Mouse (Mus musculus): Measurements from ENCODE around the gene Slc40a1. TPM values are rescaled to one million over a fixed set of nuclear protein-coding genes. Genes with fewer than 3 reads are reported as not detected.

The Slc40a1 gene
- polyA plus RNA-seq, 1 experiment from 2014 or later = 26.5 TPM

DNA sequence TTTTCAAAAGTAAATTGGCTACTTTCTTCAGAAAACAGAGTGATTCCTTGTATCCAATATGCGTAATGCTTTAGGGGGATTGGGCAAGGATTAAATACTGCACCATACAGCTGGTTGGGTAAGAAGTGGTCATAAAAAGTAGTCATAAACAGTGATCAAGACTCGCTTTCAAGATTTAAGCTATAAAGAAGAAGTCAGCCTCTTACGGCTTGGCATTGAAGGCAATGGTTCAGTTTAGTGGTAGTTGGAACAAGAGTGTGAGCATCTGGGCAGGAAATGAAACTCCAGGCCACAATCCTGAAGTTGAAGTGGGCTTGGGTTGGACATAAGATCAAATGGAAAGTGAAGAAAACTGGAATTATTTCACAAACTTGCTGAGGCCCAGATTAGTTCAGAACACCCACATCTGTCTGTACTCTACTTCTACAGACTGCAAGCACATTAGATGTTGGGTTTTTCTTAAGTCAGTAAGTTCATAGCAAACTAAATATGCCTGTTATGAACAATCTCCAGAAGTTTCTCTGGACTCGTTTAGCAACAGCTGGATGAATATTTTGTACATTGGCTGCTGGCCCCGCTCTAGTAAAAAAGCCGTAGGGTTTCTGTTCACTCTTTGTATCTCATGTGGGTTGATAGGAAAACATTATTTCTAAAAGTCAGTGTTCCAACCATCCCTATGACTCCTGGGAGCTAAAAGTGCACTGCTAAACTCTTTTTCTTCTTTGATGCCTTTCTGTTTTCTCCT, 32.0 kb downstream of the Slc40a1 start:
- H3K4me1 ChIP-seq (replicated peaks; ENCODE audit: control insufficient read depth, insufficient read depth, low read length) = no peaks in the 10 kb centered on the region
- H3K27ac ChIP-seq (ENCODE audit: low read length) = no peak overlapping the region
- H3K36me3 ChIP-seq (ENCODE audit: control insufficient read depth, insufficient read depth) = no peaks in the 10 kb centered on the region
- H3K4me2 ChIP-seq (ENCODE audit: low read length) = no peak overlapping the region
- H3K4me3 ChIP-seq (replicated peaks; ENCODE audit: low read length) = no peak overlapping the region
- H3K9me3 ChIP-seq (ENCODE audit: control insufficient read depth, low read length) = no peaks in the 10 kb centered on the region
- no peak for ATAC-seq
- no peaks in the 10 kb centered on the region for H3K27me3 ChIP-seq (replicated peaks; ENCODE audit: control insufficient read depth, insufficient read depth, low read length)
- WGBS = 89% methylated on average over 6 of the region's 6 CpGs
- H3K9ac ChIP-seq (replicated peaks; ENCODE audit: low read depth, low read length) = no peak overlapping the region

DNA sequence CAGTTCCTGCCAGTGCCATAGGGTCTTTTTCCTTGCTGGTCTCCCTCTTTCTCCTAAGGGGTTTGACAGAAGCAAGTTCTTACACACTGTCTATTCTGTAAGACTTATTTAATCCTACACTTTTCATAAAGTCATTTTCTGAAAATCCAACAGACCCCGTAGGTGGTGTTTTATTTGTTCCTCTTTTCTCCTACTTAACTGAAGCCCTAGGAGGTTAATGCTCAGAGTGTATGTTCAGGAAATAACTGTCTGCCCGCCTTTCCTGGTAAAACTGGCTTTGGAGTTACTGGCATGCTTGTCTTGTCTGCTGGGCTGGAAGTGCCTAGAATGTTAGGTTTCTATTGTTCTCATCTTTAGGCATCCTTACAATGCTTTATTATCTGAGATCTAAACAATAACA, 34.3 kb downstream of the Slc40a1 start:
- H3K4me3 ChIP-seq (replicated peaks; ENCODE audit: low read length) = no peak overlapping the region
- no peaks in the 10 kb centered on the region for H3K27me3 ChIP-seq (replicated peaks; ENCODE audit: control insufficient read depth, insufficient read depth, low read length)
- no peak overlapping the region for H3K27ac ChIP-seq (ENCODE audit: low read length)
- WGBS = 77% methylated on average over 2 of the region's 2 CpGs
- no peak overlapping the region for H3K9ac ChIP-seq (replicated peaks; ENCODE audit: low read depth, low read length)
- no peaks in the 10 kb centered on the region for H3K9me3 ChIP-seq (ENCODE audit: control insufficient read depth, low read length)
- H3K4me1 ChIP-seq (replicated peaks; ENCODE audit: control insufficient read depth, insufficient read depth, low read length) = no peaks in the 10 kb centered on the region
- H3K36me3 ChIP-seq (ENCODE audit: control insufficient read depth, insufficient read depth) = no peaks in the 10 kb centered on the region
- no peak for ATAC-seq
- no peak overlapping the region for H3K4me2 ChIP-seq (ENCODE audit: low read length)

- Histone ChIP-seq H3K4me1 (replicated peaks; ENCODE audit: control insufficient read depth, insufficient read depth, low read length) (no peaks in the 10 kb centered on the region), H3K36me3 (ENCODE audit: control insufficient read depth, insufficient read depth) (no peaks in the 10 kb centered on the region), H3K4me3 (replicated peaks; ENCODE audit: low read length) (no peak within 1 kb of the TSS), H3K4me2 (ENCODE audit: low read length) (no peak within 1 kb of the TSS), H3K27me3 (replicated peaks; ENCODE audit: control insufficient read depth, insufficient read depth, low read length) (no peaks in the 10 kb centered on the region), H3K27ac (ENCODE audit: low read length) (no peak within 1 kb of the TSS), H3K9me3 (ENCODE audit: control insufficient read depth, low read length) (no peaks in the 10 kb centered on the region), H3K9ac (replicated peaks; ENCODE audit: low read depth, low read length) (no peak within 1 kb of the TSS)
- no peak for ATAC-seq
These were observed 36.1 kb downstream of the Slc40a1 start, which contains the start of gene Gm5269 for GRCm38 (mm10) chr1:45890173-45890572. TSS of gene Gm5269 (minus strand) at chr1:45890273.

GRCm38 (mm10) chr1:45886800-45887199, 39.5 kb downstream of the Slc40a1 start:
- Histone ChIP-seq H3K27me3 (replicated peaks; ENCODE audit: control insufficient read depth, insufficient read depth, low read length) (no peaks in the 10 kb centered on the region), H3K9me3 (ENCODE audit: control insufficient read depth, low read length) (no peaks in the 10 kb centered on the region), H3K36me3 (ENCODE audit: control insufficient read depth, insufficient read depth) (no peaks in the 10 kb centered on the region), H3K4me1 (replicated peaks; ENCODE audit: control insufficient read depth, insufficient read depth, low read length) (no peaks in the 10 kb centered on the region), H3K4me2 (ENCODE audit: low read length) (no peak overlapping the region), H3K9ac (replicated peaks; ENCODE audit: low read depth, low read length) (no peak overlapping the region), H3K27ac (ENCODE audit: low read length) (no peak overlapping the region), H3K4me3 (replicated peaks; ENCODE audit: low read length) (no peak overlapping the region)
- no peak for ATAC-seq
- 93% methylated on average over 9 of the region's 9 CpGs for WGBS

DNA sequence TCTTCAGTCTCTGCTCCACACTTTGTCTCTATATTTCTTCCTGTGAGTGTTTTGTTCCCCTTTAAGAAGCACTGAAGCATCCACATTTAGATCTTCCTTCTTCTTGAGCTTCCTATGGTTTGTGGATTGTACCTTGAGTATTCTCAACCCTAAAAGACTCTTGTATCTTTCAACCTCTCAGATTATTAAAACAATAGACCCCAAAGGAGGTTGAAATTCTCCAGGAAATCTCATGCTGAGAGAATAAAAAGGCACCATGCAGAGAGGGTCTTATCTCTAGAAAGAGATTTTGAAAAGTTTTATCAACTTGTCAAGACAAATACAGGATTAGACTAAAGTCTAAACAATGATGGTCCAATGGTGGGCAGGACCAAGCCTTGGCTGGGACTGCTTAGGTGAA, 42.9 kb downstream of the Slc40a1 start:
- no peaks in the 10 kb centered on the region for H3K4me1 ChIP-seq (replicated peaks; ENCODE audit: control insufficient read depth, insufficient read depth, low read length)
- H3K9me3 ChIP-seq (ENCODE audit: control insufficient read depth, low read length) = no peaks in the 10 kb centered on the region
- no peak overlapping the region for H3K4me2 ChIP-seq (ENCODE audit: low read length)
- no peaks in the 10 kb centered on the region for H3K27me3 ChIP-seq (replicated peaks; ENCODE audit: control insufficient read depth, insufficient read depth, low read length)
- no peaks in the 10 kb centered on the region for H3K36me3 ChIP-seq (ENCODE audit: control insufficient read depth, insufficient read depth)
- H3K27ac ChIP-seq (ENCODE audit: low read length) = no peak overlapping the region
- ATAC-seq = no peak
- no peak overlapping the region for H3K4me3 ChIP-seq (replicated peaks; ENCODE audit: low read length)
- H3K9ac ChIP-seq (replicated peaks; ENCODE audit: low read depth, low read length) = no peak overlapping the region

DNA sequence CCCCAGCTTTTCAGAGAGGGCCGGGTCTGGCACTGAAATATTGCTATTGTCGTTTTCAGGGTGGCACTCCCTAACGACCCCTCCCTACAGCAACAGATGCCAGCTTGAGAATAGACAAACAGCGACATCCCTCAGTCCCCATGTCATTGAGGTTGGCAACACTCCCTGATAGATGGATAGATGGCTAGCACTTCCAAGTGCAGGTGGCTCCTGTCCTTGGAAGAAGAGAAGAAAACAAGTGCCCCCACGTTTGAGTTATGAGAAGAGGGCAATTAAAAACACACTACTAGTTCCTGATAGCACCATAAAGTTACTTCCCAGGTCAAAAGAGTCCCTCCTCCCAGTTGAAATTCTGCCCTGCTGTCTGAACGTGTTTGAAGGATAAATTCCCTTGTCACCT, 44.2 kb downstream of the Slc40a1 start:
- no peak for ATAC-seq

DNA sequence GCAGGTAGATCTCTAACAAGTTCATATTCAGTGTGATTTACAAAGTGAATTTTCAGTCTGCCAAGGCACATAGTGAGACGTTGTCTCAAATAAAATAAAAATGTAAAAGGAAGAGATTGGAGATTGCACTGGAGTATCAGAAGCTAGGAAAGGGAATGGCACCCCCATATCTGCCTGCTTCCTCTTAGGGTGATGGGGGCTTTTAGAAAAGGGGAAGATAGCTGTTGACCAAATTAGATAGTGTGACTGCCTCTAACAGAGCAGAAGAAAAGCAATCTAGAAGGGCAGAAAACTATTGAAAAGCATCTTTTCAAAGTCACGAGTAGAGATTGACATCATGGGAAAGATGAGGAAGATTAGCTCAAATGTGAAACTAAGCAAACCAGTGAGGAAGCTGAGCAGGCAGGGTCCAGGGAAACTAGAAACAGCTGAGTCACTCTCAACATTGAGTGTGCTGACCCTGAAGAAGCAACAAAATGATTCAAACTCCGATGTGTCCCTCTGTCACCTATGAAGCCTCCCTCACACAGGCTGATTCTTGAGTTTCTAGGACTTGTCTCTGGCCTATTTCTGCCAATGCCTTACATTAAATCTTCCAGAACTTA, 45.0 kb downstream of the Slc40a1 start:
- no peak overlapping the region for H3K27ac ChIP-seq (ENCODE audit: low read length)
- WGBS = 76% methylated on average over 3 of the region's 3 CpGs
- H3K4me1 ChIP-seq (replicated peaks; ENCODE audit: control insufficient read depth, insufficient read depth, low read length) = no peaks in the 10 kb centered on the region
- H3K9me3 ChIP-seq (ENCODE audit: control insufficient read depth, low read length) = no peaks in the 10 kb centered on the region
- ATAC-seq = no peak
- no peak overlapping the region for H3K9ac ChIP-seq (replicated peaks; ENCODE audit: low read depth, low read length)
- H3K27me3 ChIP-seq (replicated peaks; ENCODE audit: control insufficient read depth, insufficient read depth, low read length) = no peaks in the 10 kb centered on the region
- H3K36me3 ChIP-seq (ENCODE audit: control insufficient read depth, insufficient read depth) = no peaks in the 10 kb centered on the region
- no peak overlapping the region for H3K4me2 ChIP-seq (ENCODE audit: low read length)
- no peak overlapping the region for H3K4me3 ChIP-seq (replicated peaks; ENCODE audit: low read length)

More for the DNA sequence above, 44.2 kb downstream of the Slc40a1 start:
- no peaks in the 10 kb centered on the region for H3K36me3 ChIP-seq (ENCODE audit: control insufficient read depth, insufficient read depth)
- no peak overlapping the region for H3K9ac ChIP-seq (replicated peaks; ENCODE audit: low read depth, low read length)
- no peak overlapping the region for H3K4me3 ChIP-seq (replicated peaks; ENCODE audit: low read length)
- 52% methylated on average over 6 of the region's 6 CpGs for WGBS
- H3K4me1 ChIP-seq (replicated peaks; ENCODE audit: control insufficient read depth, insufficient read depth, low read length) = no peaks in the 10 kb centered on the region
- H3K4me2 ChIP-seq (ENCODE audit: low read length) = no peak overlapping the region
- no peaks in the 10 kb centered on the region for H3K9me3 ChIP-seq (ENCODE audit: control insufficient read depth, low read length)
- H3K27ac ChIP-seq (ENCODE audit: low read length) = no peak overlapping the region
- no peaks in the 10 kb centered on the region for H3K27me3 ChIP-seq (replicated peaks; ENCODE audit: control insufficient read depth, insufficient read depth, low read length)

DNA sequence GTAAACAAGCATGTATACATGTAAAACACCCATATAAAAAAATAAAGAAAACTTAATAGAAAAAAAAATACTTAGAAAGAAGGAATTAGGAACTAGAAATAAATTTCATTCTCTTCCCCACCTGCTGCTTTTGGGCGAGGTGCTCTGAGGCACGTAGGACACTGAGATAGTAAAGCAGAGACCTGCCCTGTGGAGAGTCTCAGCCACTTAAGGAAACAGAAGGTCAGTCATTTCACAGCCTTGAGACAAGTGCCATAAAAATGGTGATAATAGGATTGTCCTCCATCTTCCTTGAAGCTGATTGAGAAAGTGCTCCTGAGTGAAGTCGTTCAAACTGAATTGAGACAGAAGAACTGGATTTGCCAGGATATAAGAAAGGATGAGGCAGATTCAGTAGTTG, 48.9 kb downstream of the Slc40a1 start:
- no peak overlapping the region for H3K4me3 ChIP-seq (replicated peaks; ENCODE audit: low read length)
- WGBS = 93% methylated on average over 3 of the region's 3 CpGs
- H3K27me3 ChIP-seq (replicated peaks; ENCODE audit: control insufficient read depth, insufficient read depth, low read length) = no peaks in the 10 kb centered on the region
- no peak overlapping the region for H3K4me2 ChIP-seq (ENCODE audit: low read length)
- no peak for ATAC-seq
- H3K4me1 ChIP-seq (replicated peaks; ENCODE audit: control insufficient read depth, insufficient read depth, low read length) = no peaks in the 10 kb centered on the region
- H3K27ac ChIP-seq (ENCODE audit: low read length) = no peak overlapping the region
- H3K36me3 ChIP-seq (ENCODE audit: control insufficient read depth, insufficient read depth) = no peaks in the 10 kb centered on the region
- no peak overlapping the region for H3K9ac ChIP-seq (replicated peaks; ENCODE audit: low read depth, low read length)
- no peaks in the 10 kb centered on the region for H3K9me3 ChIP-seq (ENCODE audit: control insufficient read depth, low read length)

GRCm38 (mm10) chr1:45876450-45877198, 49.7 kb downstream of the Slc40a1 start:
- H3K9me3 ChIP-seq (ENCODE audit: control insufficient read depth, low read length) = no peaks in the 10 kb centered on the region

More at GRCm38 (mm10) chr1:45876450-45877198, 49.7 kb downstream of the Slc40a1 start:
- H3K36me3 ChIP-seq (ENCODE audit: control insufficient read depth, insufficient read depth) = no peaks in the 10 kb centered on the region
- no peak overlapping the region for H3K9ac ChIP-seq (replicated peaks; ENCODE audit: low read depth, low read length)
- ATAC-seq = no peak
- no peaks in the 10 kb centered on the region for H3K27me3 ChIP-seq (replicated peaks; ENCODE audit: control insufficient read depth, insufficient read depth, low read length)
- no peak overlapping the region for H3K27ac ChIP-seq (ENCODE audit: low read length)
- no peak overlapping the region for H3K4me3 ChIP-seq (replicated peaks; ENCODE audit: low read length)
- 91% methylated on average over 6 of the region's 6 CpGs for WGBS
- H3K4me2 ChIP-seq (ENCODE audit: low read length) = no peak overlapping the region
- no peaks in the 10 kb centered on the region for H3K4me1 ChIP-seq (replicated peaks; ENCODE audit: control insufficient read depth, insufficient read depth, low read length)

Measured in forebrain, embryonic 16.5 days (tissue).